Mouse (Mus musculus) lung, postnatal 0 days (tissue): ENCODE data around the gene Gm10912. TPM values are rescaled to one million over a fixed set of nuclear protein-coding genes. Genes with fewer than 3 reads are reported as not detected.
"Not testable (repeated sequence)": the region's sequence is repeated elsewhere in the genome, so short reads cannot be mapped to it uniquely, and the experiment has no call there.

Experiments used
- ATAC-seq: fragments of 200-750 bp; cut with Nextera tagmentation; 2 replicates; pipeline ENCODE4 v1.8.0; 2017; ENCODE audit warnings: moderate library complexity
- DNase-seq: peaks from one replicate; pipeline ENCODE4 v3.0.0-alpha.2; 2016; ENCODE audit warnings: low spot score
- H3K27ac ChIP-seq: fragments of 300-500 bp; sonication (generic); 2 replicates; pipeline ENCODE4 v1.5.1; 2014; ENCODE audit warnings: antibody characterized with exemption, mild to moderate bottlenecking, low read length, mixed read lengths
- H3K27me3 ChIP-seq: fragments of 300-500 bp; sonication (generic); replicated peaks from 2 replicates; pipeline ENCODE4 v1.6.1; 2014; ENCODE audit warnings: low read length, mixed read lengths; ENCODE audit not compliant: insufficient read depth
- H3K36me3 ChIP-seq: fragments of 300-500 bp; sonication (generic); 2 replicates; pipeline ENCODE4 v1.6.1; 2014; ENCODE audit warnings: low read length, mixed read lengths; ENCODE audit not compliant: insufficient read depth
- H3K4me1 ChIP-seq: fragments of 300-500 bp; sonication (generic); 2 replicates; pipeline ENCODE4 v1.6.1; 2014; ENCODE audit warnings: antibody characterized with exemption, low read depth, low read length, mixed read lengths; ENCODE audit not compliant: insufficient read depth
- H3K4me2 ChIP-seq: fragments of 300-500 bp; sonication (generic); replicated peaks from 2 replicates; pipeline ENCODE4 v1.6.1; 2014; ENCODE audit warnings: low read depth, mild to moderate bottlenecking, low read length, moderate library complexity, mixed read lengths
- H3K4me3 ChIP-seq: fragments of 300-500 bp; sonication (generic); 2 replicates; pipeline ENCODE4 v1.5.1; 2014; ENCODE audit warnings: low read depth, low read length
- H3K9ac ChIP-seq: fragments of 300-500 bp; sonication (generic); replicated peaks from 2 replicates; pipeline ENCODE4 v1.6.1; 2014; ENCODE audit warnings: low read depth, mild to moderate bottlenecking
- H3K9me3 ChIP-seq: fragments of 300-500 bp; sonication (generic); 2 replicates; pipeline ENCODE4 v1.6.1; 2016; ENCODE audit warnings: low read length, mixed read lengths
- CTCF ChIP-seq: IDR thresholded peaks from 2 replicates; pipeline ENCODE4 v1.5.1; 2016; ENCODE audit warnings: antibody characterized with exemption, mild to moderate bottlenecking
- EP300 ChIP-seq: IDR thresholded peaks from 2 replicates; pipeline ENCODE4 v1.6.1; 2016; ENCODE audit warnings: antibody characterized with exemption, mild to moderate bottlenecking, control low read depth
- WGBS: fragments of 180-500 bp; shearing (Covaris S2); extraction: QIAGEN DNeasy Blood & Tissue Kit; methylation state at CpG from one replicate; pipeline ENCODE4 v1.1.7; 2014; 5-methylcytosine and 5-hydroxymethylcytosine counted together
- polyA plus RNA-seq: library from polyadenylated mRNA; unstranded; fragments of >200 nt; fragmentation: Nextera tagmentation; extraction: Ambion mirVana; gene quantifications from 2 replicates; pipeline ENCODE4 v1.2.1, GENCODE M21; 2015

The Gm10912 gene
- polyA plus RNA-seq, 1 experiment from 2014 or later: not detected

DNA sequence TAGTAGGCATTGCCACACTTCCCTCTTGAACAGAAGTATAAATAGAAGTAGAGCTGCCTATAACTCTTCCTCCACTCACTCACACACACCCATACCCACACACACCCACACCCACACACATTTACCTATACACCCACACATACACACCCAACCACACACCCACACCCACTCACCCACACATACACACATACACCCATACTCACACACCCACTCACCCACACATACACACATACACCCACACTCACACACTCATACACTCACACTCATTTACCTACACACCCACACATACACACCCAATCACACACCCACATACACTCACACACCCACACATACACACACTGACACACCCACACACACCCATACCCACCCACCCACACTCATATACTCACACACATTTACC lies 16.8 kb downstream of the Gm10912 start:
- ATAC-seq (no peak), DNase-seq (no peak)
- H3K27me3 ChIP-seq: no peaks in the 10 kb centered on the region
- H3K27ac ChIP-seq: no peak overlapping the region
- no peaks in the 10 kb centered on the region for H3K4me1 ChIP-seq
- no peaks in the 10 kb centered on the region for H3K9me3 ChIP-seq
- H3K9ac ChIP-seq: no peak overlapping the region
- no peak overlapping the region for H3K4me3 ChIP-seq
- TF ChIP-seq CTCF: no peak
- TF ChIP-seq EP300: no peak
- no peak overlapping the region for H3K4me2 ChIP-seq
- H3K36me3 ChIP-seq: no peaks in the 10 kb centered on the region

DNA sequence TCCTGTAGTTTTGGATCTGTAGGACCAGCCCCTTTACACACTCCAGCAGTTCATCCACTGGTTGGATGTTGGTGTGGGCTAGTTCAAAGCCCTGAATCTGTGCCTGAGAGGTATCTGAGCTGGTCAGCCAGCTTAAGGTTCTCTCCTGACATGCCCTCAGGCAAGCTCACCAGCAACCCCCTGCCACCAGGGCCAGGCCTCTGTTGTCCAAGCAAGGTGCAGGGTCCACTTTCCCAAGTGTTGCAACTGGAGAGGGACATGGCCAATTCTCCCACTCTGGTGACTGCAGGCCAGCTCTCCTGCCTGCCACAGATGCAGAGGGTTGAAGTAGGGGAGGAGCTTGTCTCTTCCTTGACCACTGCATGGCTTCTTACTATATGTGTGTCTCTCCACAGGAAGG lies 18.4 kb downstream of the Gm10912 start:
- H3K4me1 ChIP-seq, ATAC-seq: not testable (repeated sequence)

DNA sequence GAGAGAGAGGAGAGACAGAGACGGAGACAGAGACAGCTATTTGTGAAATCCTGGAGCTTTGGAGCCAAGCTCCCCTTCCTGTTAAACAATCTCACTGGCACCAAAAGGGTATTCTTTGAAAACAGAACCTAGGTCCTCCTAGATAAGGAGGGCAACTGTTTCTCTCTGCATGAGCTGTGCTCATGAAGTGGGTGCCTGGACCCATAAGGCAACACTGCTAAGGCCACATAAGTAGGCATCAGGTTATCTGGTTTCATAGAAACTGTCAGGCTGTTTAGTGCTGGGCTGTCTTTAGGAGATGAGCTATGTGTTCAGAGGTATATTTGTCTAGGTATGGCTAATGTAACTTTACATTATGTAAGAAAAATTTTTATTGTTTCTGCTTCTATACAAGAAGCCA lies 21.9 kb downstream of the Gm10912 start:
- H3K36me3 ChIP-seq, H3K27me3 ChIP-seq, H3K9ac ChIP-seq, H3K4me3 ChIP-seq, ATAC-seq, H3K4me1 ChIP-seq, H3K27ac ChIP-seq, H3K9me3 ChIP-seq, DNase-seq, H3K4me2 ChIP-seq: not testable (repeated sequence)
- WGBS: 89% methylated on average over 1 of the region's 1 CpGs

More for the DNA sequence above, 18.4 kb downstream of the Gm10912 start:
- not testable (repeated sequence) for H3K4me2 ChIP-seq, H3K27me3 ChIP-seq, H3K9ac ChIP-seq, H3K36me3 ChIP-seq, H3K27ac ChIP-seq, DNase-seq, H3K4me3 ChIP-seq, H3K9me3 ChIP-seq

DNA sequence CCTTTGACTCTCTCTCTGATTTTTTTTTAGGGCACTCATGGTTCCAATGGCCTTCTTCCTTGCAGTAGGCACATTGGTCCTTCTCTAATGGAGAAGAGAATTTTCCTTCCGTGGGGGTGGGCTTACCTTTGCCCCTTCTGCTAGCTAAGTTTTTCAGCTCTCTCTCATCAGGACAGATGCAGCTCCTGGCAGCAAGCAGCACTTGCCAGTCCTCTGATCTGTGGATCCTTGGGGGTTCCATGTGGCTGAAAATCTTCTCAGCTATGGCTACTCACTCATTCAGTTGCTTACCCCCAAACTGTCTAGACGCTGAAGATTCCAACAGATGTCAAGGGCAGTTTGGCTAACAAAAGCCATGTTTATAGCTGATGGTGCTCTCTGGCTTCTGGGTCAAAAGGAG lies 27.7 kb downstream of the Gm10912 start:
- no peaks in the 10 kb centered on the region for H3K4me1 ChIP-seq
- H3K9me3 ChIP-seq: no peaks in the 10 kb centered on the region
- H3K27me3 ChIP-seq: no peaks in the 10 kb centered on the region
- no peaks in the 10 kb centered on the region for H3K36me3 ChIP-seq
- no peak overlapping the region for H3K4me2 ChIP-seq
- ATAC-seq (no peak), DNase-seq (no peak)
- no peak for TF ChIP-seq CTCF
- no peak overlapping the region for H3K4me3 ChIP-seq
- no peak overlapping the region for H3K27ac ChIP-seq
- 66% methylated on average over 2 of the region's 2 CpGs for WGBS
- no peak overlapping the region for H3K9ac ChIP-seq

DNA sequence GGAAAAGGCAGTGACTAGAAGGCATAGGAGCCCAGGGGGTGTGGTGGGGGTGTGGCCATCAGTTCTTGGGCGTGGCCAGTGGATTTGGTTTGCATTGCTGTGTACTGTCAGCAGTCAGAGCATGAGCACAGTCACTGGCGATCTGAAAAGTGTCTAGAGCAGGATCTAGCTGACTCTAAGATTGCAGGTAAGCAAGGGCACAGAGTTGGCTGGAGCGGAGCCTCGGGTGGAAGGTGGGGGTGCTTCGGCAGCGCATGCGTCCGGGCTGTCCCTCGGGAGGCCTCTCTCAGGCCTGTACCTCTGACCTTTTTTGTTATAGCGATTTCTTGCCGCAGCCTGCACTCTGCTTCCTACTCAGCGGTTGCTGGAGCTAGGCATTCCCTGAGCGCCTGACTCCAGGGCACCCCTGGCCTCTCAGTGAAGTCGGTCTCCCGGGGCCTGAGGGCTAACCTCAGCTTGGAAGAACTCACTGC lies 30.2 kb downstream of the Gm10912 start, which contains the start of gene Cd59a:
Cd59a (plus strand) TSS at position 61 of the 473 bp plus-strand sequence.
- H3K9me3 ChIP-seq: no peaks in the 10 kb centered on the region
- H3K36me3 ChIP-seq: no peaks in the 10 kb centered on the region
- ATAC-seq (peak; percentile 94), DNase-seq (peak; percentile 88)
- H3K27me3 ChIP-seq: no peaks in the 10 kb centered on the region
- peak within 1 kb of the TSS; percentile 31 for H3K4me3 ChIP-seq
- 2% methylated on average over 15 of the region's 15 CpGs for WGBS
- no peaks in the 10 kb centered on the region for H3K4me1 ChIP-seq
- H3K4me2 ChIP-seq: peak within 1 kb of the TSS; percentile 56
- peak within 1 kb of the TSS; percentile 52 for H3K27ac ChIP-seq
- no peak within 1 kb of the TSS; the same call in 1 of the 2 replicates for H3K9ac ChIP-seq
- TF ChIP-seq CTCF: no peak
- no peak for TF ChIP-seq EP300

DNA sequence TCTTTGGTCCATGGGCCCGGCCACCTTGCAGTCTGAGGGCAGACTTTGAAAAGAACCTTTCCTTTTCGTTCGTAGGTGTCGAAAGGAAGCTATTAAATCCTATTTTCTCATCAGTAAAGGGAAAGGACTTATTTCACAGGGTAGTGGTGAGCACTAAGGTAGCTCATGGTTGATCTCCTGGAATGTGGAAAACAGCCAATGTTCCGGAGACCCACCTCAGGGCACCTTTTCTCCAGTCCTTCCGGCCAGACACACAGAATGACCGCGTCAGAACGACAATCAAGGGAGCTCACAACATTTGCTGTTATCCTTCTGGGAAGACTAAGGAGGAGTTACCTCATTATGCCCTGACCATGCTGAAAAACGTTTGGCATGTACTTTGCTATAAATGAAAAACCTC lies 30.6 kb downstream of the Gm10912 start:
- TF ChIP-seq CTCF: no peak
- H3K4me1 ChIP-seq: no peaks in the 10 kb centered on the region
- ATAC-seq: no peak
- H3K4me3 ChIP-seq: peak overlapping the region; percentile 31
- no peaks in the 10 kb centered on the region for H3K9me3 ChIP-seq
- 39% methylated on average over 10 of the region's 10 CpGs for WGBS
- H3K27me3 ChIP-seq: no peaks in the 10 kb centered on the region
- H3K9ac ChIP-seq: no peak overlapping the region; the same call in 1 of the 2 replicates
- H3K36me3 ChIP-seq: no peaks in the 10 kb centered on the region
- H3K4me2 ChIP-seq: peak overlapping the region; percentile 56
- peak overlapping the region; percentile 52 for H3K27ac ChIP-seq
- DNase-seq: no peak

DNA sequence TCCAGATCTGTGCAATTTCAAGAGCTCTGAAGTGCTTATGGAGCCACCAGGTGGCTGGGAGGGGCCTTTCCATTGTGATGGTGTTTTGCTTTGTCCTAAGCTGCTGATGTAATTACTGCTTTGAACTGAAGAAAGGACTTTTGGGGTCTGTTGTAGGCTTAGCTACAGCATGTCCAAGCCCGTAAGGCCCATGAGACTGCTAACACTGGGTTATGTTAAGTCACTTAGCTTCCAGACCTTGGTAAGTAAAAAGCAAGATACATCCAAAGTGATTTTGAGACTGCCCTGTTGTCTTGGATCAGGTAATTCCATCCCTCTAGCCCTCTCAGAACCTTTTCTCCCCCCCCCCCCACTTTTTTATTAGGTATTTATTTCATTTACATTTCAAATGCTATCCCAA lies 31.2 kb downstream of the Gm10912 start:
- H3K9me3 ChIP-seq, H3K4me2 ChIP-seq, H3K27ac ChIP-seq, ATAC-seq, DNase-seq, H3K9ac ChIP-seq, H3K4me1 ChIP-seq, H3K27me3 ChIP-seq, H3K4me3 ChIP-seq, H3K36me3 ChIP-seq: not testable (repeated sequence)
- 79% methylated on average over 1 of the region's 1 CpGs for WGBS

DNA sequence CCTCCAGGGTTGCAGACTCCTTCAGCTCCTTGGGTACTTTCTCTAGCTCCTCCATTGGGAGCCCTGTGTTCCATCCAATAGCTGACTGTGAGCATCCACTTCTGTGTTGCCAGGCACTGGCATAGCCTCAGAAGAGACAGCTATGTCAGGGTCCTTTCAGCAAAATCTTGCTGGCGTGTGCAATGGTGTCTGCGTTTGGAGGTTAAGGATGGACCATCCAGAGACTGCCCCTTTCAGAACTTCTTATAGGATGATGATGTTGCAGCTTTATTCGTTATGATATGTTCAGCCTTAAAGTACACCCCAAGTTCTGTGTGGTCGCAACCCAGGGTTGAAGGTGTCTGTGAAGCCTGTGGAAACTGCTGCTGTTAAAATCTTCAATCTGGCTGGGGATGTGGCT lies 31.8 kb downstream of the Gm10912 start:
- not testable (repeated sequence) for ATAC-seq, H3K27me3 ChIP-seq, H3K27ac ChIP-seq, DNase-seq, H3K4me3 ChIP-seq, H3K4me1 ChIP-seq, H3K4me2 ChIP-seq, H3K9me3 ChIP-seq, H3K9ac ChIP-seq, H3K36me3 ChIP-seq
- 93% methylated on average over 4 of the region's 4 CpGs for WGBS
